Mouse (Mus musculus): Measurements from ENCODE around the gene BC048562. TPM values are rescaled to one million over a fixed set of nuclear protein-coding genes. Genes with fewer than 3 reads are reported as not detected.

The BC048562 gene
- total RNA-seq, 2 experiments from 2014 or later, result not detected

DNA sequence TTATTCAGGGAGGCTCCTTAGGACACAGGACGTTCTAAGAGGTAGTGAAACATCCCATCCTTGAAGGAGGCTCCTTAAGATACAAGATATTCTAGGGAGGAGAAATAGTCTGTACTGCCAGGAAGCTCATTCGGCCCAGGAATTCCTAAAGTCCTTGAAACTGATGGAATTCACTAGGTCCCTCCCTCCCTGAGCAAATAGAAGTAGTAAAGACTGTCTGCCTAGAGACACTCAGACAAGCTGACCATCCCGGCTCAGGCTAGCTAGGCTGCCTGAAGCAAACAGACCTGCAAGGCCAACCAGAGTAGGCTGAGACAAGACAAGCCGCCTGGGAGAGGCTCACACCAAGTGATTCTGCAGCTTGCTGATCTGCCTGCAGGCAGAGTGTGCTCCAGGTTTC lies 33.6 kb downstream of the BC048562 start:
- intact Hi-C loops (cut with DNase I), result no loop called here
- DNase-seq (ENCODE audit: low spot score in 2 of 2), result no peak

DNA sequence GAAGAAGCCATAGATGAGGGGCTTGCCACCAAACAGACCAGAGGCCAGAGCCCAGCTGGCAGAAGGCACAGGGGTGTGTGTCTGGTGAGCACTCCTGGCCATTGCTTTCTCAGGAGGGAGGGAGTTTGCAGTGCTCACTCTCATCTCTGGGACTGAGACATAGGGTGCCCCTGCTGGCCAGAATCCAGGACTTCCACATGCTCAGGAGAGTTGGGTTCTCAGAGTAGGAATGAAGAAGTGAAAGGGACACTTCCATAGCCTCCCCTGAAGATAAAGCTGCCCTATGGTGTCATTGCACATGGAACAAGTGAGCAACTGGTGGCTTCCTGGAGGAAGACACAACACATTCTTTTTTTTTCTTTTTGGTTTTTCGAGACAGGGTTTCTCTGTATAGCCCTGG lies 38.2 kb downstream of the BC048562 start:
- intact Hi-C loops (cut with DNase I), result no loop called here

DNA sequence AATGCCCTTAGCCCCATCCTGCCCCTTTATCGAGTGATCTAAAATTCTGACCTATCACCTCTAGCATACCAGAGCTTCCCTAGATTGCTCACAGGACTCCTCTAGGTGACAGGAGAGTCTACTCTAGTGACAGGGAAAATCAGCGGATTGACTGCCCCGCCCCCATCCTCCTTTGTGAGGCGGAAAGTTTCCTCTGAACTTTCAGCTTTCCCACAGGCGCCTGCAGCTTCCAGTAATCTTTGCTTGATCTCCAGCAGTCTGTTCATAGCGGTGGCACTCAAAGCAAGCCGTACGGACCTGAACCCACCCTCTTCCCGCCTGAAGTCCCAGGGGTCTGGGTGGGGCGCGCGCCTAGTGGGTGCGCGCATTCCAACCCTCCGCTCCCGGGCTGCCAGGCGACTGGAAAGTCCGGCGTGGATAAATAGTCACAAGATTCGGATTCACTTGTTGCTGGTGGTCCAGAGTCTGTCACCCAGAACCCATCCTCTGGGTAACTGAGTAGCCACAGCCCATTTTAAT lies 42.4 kb downstream of the BC048562 start:
- DNase-seq (ENCODE audit: low spot score in 2 of 2), result peak in 1 of 2 experiments; percentile 39
- intact Hi-C loops (cut with DNase I), result no loop called here

More for the DNA sequence above, 38.2 kb downstream of the BC048562 start:
- DNase-seq (ENCODE audit: low spot score in 2 of 2), result no peak

DNA sequence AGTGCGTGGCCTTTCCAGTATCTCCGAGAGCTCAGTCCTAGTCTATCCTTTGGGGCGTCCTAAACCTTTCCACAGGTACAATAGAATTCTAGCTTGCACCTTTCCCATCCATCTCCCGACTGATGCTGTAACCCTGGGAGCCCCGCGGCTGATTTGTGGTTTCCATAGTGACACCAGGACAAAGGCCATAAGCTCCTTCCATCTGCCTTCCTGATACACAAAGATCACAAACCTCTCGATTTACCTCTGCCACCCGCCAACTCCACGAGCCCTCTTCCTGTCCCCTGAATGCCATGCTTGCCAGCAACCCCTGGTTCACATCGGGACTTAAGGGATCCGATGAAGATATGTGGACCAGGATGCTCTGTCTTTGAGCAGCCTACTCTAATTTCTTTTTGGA lies 43.0 kb downstream of the BC048562 start:
- intact Hi-C loops (cut with DNase I), result no loop called here
- no peak for DNase-seq (ENCODE audit: low spot score in 2 of 2)

DNA sequence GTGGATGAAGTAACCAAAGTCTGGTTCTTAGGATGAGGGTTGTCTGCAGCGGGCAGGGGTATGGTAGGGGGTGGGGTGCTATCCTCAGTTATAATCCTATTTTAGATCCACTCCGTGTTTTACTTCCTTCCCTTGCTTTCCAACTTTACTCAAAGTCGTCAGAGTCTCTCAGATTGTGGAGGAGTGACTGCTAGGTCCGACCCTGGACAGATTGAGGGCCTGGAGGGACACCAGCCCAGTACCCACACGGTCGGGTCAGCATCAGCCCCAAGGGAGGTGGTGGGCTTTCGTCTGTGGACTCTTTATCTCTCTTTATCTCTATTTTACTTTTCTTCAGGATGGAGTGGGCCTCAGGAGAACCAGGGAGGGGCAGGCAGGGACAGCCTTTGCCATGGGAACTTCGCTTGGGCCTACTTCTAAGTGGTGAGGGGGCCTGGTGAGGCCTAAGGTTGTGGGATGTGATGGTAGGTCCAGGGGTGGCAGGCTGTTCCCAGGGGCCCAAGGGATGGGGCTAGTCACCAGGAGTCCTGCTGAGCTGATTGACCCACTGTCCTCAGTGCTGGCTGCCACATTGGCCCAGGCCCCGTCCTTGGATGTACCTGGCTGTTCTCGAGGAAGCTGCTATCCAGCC lies 43.6 kb downstream of the BC048562 start, which contains the start of gene Lamb2:
Gene Lamb2, plus strand, starts transcription at position 16 of the 631 bp plus-strand sequence.
- DNase-seq (ENCODE audit: low spot score in 2 of 2), result no peak
- intact Hi-C loops (cut with DNase I), result no loop called here

DNA sequence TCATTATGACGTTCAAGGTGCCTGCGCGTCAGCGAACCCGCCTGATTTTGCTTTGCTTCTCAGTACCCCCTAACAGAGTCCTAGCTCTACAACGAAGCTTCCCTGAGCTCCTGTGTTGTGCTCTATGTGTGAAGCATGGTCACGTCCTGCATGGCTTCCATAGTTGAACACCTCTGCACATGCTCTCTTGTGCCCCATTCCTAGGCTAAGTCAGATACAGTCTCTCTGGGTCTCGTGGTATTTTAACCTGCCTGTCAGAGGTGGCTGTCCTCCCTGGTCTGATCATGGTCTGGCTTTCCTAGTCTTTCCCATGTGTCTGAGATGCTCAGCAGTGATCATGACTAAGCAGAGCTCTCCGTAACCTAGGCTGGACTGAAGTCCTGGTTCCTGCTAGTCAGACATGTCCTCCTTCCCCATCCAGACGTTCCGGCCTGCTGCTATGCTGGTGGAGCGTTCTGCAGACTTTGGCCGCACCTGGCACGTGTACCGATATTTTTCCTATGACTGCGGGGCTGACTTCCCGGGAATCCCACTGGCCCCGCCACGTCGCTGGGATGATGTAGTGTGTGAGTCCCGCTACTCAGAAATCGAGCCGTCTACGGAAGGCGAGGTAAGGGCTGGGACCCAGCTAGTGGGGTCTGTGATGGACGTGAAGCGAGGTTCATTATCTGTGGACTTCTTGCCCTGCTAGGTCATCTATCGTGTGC lies 44.7 kb downstream of the BC048562 start:
- intact Hi-C loops (cut with DNase I), result no loop called here

DNA sequence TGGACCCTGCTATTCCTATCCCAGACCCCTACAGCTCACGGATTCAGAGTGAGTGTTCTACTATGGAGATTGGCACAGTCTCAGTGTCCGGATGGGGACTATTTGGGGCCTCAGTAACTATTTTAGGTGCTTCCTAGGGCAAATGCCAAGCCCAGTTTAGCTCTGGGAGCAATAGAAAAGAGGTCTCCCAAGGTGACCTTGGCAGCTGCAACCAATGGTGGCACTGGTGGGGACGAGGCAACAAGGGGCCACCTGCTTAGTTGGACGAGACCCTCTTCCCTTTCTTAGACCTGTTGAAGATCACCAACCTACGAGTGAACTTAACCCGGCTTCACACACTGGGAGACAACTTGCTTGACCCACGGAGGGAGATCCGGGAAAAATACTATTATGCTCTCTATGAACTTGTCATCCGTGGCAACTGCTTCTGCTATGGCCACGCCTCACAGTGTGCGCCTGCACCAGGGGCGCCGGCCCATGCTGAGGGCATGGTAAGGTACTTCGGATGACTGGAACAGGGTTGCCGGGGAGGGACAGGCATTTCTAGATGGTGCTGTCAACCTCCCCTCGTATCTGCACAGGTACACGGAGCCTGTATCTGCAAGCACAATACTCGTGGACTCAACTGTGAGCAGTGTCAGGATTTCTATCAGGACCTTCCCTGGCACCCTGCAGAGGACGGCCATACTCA lies 45.4 kb downstream of the BC048562 start:
- DNase-seq (ENCODE audit: low spot score in 2 of 2), result no peak
- intact Hi-C loops (cut with DNase I), result no loop called here

More for the DNA sequence above, 44.7 kb downstream of the BC048562 start:
- no peak for DNase-seq (ENCODE audit: low spot score in 2 of 2)

DNA sequence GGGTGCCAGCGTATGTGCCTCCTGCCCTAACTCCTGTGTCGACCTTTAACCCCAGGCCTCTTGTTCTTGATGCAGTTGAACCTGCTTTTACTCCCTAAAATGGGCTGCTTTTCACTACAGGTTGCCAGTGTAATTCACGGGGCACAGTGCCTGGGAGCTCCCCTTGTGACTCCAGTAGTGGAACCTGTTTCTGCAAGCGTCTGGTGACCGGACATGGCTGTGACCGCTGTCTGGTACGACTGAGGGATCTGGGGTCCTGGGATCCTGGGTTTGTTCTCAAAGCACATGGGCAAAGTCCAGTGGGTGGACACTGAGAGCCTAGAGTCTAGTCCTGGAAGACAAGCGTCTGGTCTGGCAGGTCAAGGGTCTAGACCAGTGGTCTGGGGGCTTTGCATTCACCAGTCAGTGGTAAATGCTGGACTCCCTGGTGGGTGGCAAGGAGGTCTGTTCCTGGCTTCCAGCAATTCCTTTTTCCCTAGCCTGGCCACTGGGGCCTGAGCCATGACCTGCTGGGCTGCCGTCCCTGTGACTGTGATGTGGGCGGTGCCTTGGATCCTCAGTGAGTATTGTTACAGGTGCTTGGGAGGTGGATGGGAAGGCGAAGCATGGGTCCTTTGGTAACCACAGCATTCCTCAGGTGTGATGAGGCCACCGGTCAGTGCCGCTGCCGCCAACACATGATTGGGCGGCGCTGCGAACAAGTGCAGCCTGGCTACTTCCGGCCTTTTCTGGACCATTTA lies 46.9 kb downstream of the BC048562 start:
- no peak for DNase-seq (ENCODE audit: low spot score in 2 of 2)
- intact Hi-C loops (cut with DNase I), result no loop called here

DNA sequence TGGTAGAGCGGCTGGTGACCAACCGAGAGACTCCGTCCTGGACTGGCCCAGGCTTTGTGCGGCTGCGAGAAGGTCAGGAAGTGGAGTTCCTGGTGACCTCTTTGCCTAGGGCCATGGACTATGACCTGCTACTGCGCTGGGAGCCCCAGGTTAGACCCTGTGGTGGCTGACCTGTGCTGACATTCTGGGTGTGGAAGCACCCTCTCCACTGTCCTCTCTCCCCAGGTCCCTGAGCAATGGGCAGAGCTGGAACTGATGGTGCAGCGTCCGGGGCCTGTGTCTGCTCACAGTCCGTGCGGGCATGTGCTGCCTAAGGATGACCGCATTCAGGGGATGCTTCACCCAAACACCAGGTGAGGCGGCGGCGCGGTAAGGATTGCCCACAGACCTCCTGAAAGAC lies 47.7 kb downstream of the BC048562 start:
- DNase-seq (ENCODE audit: low spot score in 2 of 2), result no peak
- intact Hi-C loops (cut with DNase I), result no loop called here

DNA sequence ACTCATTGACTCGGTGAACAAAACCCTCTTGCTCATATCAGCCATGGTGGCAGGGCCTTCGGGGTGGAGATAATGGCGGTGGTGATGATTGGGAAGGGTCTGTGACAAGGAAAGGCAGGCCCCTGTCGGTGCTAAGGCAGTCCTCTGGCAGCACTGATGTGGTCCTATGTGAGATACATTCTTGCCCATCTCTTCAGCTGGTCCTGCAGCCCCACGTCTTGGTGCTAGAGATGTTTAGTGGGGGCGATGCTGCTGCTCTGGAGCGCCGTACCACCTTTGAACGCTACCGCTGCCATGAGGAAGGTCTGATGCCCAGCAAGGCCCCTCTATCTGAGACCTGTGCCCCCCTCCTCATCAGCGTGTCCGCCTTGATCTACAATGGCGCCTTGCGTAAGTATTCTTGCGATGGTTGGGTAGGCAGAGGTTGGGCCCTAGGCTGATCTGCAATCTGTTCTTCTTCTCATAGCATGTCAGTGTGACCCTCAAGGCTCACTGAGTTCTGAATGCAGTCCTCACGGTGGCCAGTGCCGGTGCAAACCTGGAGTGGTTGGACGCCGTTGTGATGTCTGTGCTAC lies 49.1 kb downstream of the BC048562 start:
- intact Hi-C loops (cut with DNase I), result no loop called here
- no peak for DNase-seq (ENCODE audit: low spot score in 2 of 2)

DNA sequence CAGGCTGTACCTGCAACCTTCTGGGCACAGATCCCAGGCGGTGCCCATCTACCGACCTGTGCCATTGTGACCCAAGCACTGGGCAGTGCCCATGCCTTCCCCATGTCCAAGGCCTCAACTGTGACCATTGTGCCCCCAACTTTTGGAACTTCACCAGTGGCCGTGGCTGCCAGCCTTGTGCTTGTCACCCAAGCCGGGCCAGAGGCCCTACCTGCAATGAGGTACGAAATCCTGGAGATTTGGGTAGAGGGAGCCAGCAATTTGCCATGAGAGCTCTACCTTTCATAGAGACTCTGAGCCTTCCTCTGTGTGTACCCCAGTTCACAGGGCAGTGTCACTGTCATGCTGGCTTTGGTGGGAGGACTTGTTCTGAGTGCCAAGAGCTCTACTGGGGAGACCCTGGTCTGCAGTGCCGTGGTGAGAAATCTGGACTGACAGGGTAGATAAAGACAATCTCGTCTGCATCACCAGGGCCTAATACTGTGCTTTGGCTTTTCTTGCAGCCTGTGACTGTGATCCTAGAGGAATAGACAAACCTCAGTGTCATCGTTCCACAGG lies 50.8 kb downstream of the BC048562 start:
- intact Hi-C loops (cut with DNase I), result no loop called here
- no peak for DNase-seq (ENCODE audit: low spot score in 2 of 2)

DNA sequence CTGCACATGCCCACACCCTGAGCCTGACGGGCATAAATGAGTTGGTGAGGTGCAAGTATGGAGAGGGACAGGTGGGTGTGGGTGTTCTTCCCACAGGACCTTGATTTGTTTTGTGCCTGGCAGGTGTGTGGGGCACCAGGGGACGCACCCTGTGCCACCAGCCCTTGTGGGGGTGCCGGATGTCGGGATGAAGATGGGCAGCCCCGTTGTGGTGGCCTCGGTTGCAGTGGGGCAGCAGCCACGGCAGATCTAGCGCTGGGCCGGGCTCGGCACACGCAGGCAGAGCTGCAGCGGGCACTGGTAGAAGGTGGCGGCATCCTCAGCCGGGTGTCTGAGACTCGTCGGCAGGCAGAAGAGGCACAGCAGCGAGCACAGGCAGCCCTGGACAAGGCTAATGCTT lies 52.1 kb downstream of the BC048562 start:
- intact Hi-C loops (cut with DNase I), result no loop called here
- no peak for DNase-seq (ENCODE audit: low spot score in 2 of 2)

DNA sequence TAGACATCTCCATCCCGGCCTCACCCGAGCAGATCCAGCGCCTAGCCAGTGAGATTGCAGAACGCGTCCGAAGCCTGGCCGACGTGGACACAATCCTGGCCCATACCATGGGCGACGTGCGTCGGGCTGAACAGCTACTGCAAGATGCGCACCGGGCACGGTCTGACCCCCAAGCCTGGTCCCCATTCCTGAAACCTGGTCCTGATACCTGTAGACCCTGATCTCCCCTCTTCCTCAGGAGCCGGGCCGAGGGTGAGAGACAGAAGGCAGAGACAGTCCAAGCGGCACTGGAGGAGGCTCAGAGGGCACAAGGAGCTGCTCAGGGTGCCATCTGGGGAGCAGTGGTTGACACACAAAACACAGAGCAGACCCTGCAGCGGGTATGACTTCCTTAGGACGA lies 52.9 kb downstream of the BC048562 start:
- DNase-seq (ENCODE audit: low spot score in 2 of 2), result no peak
- intact Hi-C loops (cut with DNase I), result no loop called here

DNA sequence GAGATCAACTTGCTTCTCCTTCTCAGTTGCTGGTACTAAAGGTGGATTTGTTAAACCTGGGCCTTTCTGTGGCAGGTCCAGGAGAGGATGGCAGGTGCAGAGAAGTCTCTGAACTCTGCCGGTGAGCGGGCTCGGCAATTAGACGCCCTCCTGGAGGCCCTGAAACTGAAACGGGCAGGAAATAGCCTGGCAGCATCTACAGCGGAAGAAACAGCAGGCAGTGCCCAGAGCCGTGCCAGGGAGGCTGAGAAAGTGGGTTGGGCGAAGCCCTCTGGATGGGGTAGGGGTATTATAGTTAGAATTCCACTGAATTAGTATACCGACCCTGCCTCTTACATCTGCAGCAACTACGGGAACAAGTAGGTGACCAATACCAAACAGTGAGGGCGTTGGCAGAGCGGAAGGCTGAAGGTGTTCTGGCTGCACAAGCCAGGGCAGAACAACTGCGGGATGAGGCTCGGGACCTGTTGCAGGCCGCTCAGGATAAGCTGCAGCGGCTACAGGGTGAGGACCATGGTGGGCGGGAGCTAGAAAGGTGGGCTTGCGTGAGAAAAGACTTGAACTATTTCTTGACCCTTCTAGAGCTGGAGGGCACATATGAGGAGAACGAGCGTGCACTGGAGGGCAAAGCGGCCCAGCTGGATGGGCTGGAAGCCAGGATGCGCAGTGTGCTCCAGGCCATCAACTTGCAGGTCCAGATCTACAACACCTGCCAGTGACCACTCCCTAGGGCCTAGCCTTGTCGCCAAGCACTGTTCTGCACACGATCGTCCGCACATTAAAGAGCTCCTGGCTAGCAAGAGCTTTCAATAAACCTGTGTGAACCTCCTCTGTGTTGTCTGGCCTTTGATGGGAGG lies 53.6 kb downstream of the BC048562 start:
- intact Hi-C loops (cut with DNase I), result no loop called here
- no peak for DNase-seq (ENCODE audit: low spot score in 2 of 2)

DNA sequence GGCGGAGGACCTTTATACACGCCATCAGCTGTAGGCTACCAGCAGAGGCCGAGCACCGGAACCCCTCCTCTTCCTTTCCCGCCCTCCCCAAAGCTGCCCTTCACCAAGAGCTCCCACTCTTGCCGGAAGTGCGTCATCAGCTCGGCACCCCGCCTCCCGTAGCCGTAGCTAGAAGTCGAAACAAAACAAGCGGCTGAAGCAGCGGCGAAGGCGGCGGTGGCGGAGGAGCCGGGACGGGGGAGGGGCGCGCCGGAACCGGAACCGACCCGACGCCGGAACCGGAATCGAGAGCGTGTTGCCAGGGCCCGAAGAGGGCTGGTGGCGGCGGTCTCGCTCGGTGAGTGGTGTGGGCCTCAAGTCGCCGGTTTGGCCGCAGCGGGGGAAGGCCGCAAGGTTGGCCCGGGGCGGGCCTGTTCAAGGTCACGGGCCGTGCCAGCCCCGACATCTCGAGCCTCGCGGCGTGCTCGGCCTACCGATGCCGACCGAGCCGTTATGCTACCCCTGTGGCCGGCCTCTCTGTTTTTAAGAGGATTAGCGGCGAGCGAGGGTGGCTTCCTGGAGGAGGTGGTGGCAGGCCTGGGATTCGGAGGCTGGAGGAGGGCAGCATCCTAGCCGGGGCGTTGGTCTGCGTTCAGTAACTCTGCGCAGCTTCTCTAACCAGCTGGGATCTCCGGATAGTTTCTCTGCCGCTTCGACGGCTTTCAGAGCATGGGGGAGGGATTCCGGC lies 54.4 kb downstream of the BC048562 start, which contains the start of gene Usp19:
Gene Usp19, plus strand, starts transcription at position 44 of the 727 bp plus-strand sequence.
- intact Hi-C loops (cut with DNase I), result no loop called here
- peak; percentile 95 for DNase-seq (ENCODE audit: low spot score in 2 of 2)

DNA sequence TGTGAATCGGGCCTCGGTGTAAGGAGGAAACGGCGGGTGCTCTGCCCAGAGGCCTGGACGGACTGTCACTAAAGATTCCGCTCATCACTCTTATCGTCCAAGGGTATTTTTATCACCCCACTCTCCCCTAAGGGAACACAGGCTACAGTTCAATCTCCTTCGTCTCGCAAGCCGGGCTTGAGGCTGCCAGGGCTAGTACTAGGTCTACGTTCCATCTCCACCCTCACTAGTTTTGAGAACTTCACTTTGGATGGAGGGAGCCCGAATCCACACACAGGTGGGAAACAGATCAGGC lies 55.0 kb downstream of the BC048562 start:
- intact Hi-C loops (cut with DNase I), result no loop called here
- no peak for DNase-seq (ENCODE audit: low spot score in 2 of 2)

DNA sequence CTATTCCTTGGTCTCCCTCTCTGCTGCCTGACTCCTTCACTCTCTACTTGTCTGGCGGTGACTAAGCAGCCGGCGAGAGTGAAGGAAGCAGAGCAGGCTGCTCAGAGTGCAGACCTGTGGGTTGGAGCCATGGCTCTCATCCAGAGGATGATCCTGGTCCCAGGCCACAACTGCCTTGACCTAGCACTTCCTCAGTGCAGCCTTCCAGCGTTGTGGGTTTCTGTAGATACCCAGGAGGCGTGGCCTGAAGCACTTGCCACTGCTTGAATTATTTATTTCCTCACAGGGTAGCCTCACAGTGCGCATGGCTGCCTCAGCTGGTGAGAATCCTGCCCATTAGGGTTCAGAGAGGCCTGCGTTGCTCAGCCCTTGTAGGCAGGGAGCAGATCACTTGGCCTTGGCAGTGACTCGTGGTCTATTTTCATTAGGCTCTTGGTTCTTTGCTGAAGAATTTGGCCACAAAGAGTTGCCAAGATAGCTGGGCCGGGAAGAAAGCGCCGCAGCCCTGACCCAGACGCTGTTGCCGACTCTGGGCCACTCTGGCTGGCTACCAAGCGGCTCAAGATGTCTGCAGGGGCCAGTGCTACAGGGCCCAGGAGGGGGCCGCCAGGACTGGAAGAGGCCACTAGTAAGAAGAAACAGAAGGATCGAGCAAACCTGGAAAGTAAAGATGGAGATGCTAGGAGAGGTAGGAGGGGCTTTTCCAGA lies 55.9 kb downstream of the BC048562 start:
- intact Hi-C loops (cut with DNase I), result no loop called here
- no peak for DNase-seq (ENCODE audit: low spot score in 2 of 2)
